Mouse (Mus musculus): ENCODE results near the gene Ankrd23. TPM values are rescaled to one million over a fixed set of nuclear protein-coding genes. Genes with fewer than 3 reads are reported as not detected.

Ankrd23 gene
- polyA plus RNA-seq, 1 experiment from 2014 or later = 13.6 TPM

DNA sequence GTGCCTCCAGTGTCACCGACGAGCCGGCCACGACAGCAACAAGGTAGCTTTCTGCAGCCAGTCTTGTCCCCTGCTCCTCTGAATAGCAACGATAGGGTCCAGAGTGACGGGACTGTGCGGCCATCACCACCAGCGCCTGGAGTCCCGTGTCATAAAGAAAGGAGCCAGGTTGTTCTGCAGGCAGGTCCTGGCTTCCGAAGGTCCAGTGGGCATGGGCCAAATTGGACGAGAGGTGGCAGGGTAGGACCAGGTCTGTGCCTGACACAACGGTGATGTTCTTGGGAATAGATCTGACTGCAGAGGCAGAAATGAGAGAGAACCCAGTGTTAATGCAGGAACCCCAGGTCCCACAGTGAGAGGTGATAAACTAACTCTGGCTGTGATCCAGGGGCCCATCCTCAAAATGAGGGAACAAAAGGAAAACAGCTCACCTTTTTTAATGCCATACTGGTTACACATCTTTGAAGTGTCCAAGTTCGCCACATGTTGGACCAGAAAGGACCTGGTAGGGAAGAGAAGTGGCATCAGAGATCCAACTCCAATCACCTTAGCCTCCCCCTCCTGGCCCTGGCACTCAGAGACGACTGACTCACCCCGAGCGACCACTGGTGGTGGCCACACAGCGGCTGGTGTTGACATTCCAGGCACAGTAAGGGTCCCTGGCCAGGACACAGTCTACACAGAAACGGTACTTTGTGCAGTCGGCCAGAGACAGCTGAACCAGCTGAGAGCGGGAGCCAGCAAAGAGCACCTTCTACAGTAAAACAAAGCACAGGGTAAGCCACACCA lies 13.6 kb upstream of the Ankrd23 start:
- H3K9me3 ChIP-seq (replicated peaks; ENCODE audit: control insufficient read depth, low read length) = no peaks in the 10 kb centered on the region
- no peaks in the 10 kb centered on the region for H3K27me3 ChIP-seq (ENCODE audit: control insufficient read depth, insufficient read depth, low read length)
- no peak for ATAC-seq (replicated peaks; ENCODE audit: insufficient number of reproducible peaks, low FRiP score, low TSS enrichment)
- peaks cover 59% of the 10 kb centered on the region for H3K36me3 ChIP-seq (ENCODE audit: control insufficient read depth, insufficient read depth, low read length)
- 74% methylated on average over 20 of the region's 20 CpGs for WGBS (ENCODE audit: insufficient replicate concordance)
- H3K9ac ChIP-seq (ENCODE audit: low read depth, low read length) = no peak overlapping the region
- no peak overlapping the region for H3K27ac ChIP-seq (ENCODE audit: low read depth, low read length)
- peaks cover 30% of the 10 kb centered on the region for H3K4me1 ChIP-seq (ENCODE audit: control insufficient read depth, insufficient read depth, low read length)
- no peak overlapping the region for H3K4me2 ChIP-seq
- H3K4me3 ChIP-seq (ENCODE audit: low read depth, low read length) = no peak overlapping the region

DNA sequence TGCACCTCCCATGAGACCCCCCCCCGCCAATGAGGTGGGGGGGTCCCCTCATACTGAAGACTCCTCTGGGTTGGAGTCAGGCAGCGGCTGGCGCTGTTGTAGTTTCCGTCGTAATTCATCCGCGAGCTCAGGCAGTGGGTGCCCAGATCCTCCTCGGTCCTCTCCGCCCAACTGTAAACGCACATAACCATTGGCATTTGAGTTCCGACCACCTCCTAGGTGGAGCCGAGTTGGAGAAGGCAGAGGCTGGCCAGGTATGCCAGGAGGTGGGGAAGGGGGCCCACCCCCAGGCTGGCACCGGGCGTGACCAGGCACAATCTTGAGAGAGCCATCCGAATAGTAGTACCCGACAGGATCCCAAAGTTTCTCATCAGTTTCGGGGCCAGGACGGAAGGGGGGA lies 12.8 kb upstream of the Ankrd23 start:
- Histone ChIP-seq H3K9me3 (replicated peaks; ENCODE audit: control insufficient read depth, low read length) (no peaks in the 10 kb centered on the region), H3K4me3 (ENCODE audit: low read depth, low read length) (no peak overlapping the region), H3K4me1 (ENCODE audit: control insufficient read depth, insufficient read depth, low read length) (peaks cover 24% of the 10 kb centered on the region), H3K27me3 (ENCODE audit: control insufficient read depth, insufficient read depth, low read length) (no peaks in the 10 kb centered on the region), H3K36me3 (ENCODE audit: control insufficient read depth, insufficient read depth, low read length) (peaks cover 53% of the 10 kb centered on the region), H3K4me2 (no peak overlapping the region), H3K27ac (ENCODE audit: low read depth, low read length) (no peak overlapping the region), H3K9ac (ENCODE audit: low read depth, low read length) (no peak overlapping the region)
- no peak for ATAC-seq (replicated peaks; ENCODE audit: insufficient number of reproducible peaks, low FRiP score, low TSS enrichment)
- 81% methylated on average over 18 of the region's 18 CpGs for WGBS (ENCODE audit: insufficient replicate concordance)

DNA sequence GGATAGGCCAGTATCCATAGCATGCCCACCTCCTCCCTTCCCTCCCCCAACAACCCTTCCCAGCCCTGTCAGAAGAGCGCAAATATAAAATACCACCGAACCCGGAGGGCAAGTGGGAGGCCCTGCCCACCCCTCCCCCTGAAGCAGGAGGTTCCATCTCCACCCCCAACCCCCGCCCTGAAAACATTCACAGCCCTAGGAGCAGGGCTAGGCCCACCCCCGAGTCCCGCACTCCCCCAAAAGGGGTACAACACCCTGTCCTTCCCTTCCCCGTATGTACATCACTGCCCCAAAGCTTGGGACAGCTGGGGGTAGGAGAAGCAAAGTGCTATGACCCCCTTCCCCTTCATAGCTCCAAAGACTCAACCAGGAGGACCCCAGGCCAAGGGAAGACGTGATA lies 12.1 kb upstream of the Ankrd23 start:
- Histone ChIP-seq H3K9me3 (replicated peaks; ENCODE audit: control insufficient read depth, low read length) (no peaks in the 10 kb centered on the region), H3K4me1 (ENCODE audit: control insufficient read depth, insufficient read depth, low read length) (peaks cover 21% of the 10 kb centered on the region), H3K4me2 (no peak overlapping the region), H3K36me3 (ENCODE audit: control insufficient read depth, insufficient read depth, low read length) (peaks cover 48% of the 10 kb centered on the region), H3K27ac (ENCODE audit: low read depth, low read length) (no peak overlapping the region), H3K4me3 (ENCODE audit: low read depth, low read length) (no peak overlapping the region), H3K27me3 (ENCODE audit: control insufficient read depth, insufficient read depth, low read length) (no peaks in the 10 kb centered on the region), H3K9ac (ENCODE audit: low read depth, low read length) (no peak overlapping the region)
- no peak for ATAC-seq (replicated peaks; ENCODE audit: insufficient number of reproducible peaks, low FRiP score, low TSS enrichment)
- WGBS (ENCODE audit: insufficient replicate concordance) = 56% methylated on average over 8 of the region's 8 CpGs

DNA sequence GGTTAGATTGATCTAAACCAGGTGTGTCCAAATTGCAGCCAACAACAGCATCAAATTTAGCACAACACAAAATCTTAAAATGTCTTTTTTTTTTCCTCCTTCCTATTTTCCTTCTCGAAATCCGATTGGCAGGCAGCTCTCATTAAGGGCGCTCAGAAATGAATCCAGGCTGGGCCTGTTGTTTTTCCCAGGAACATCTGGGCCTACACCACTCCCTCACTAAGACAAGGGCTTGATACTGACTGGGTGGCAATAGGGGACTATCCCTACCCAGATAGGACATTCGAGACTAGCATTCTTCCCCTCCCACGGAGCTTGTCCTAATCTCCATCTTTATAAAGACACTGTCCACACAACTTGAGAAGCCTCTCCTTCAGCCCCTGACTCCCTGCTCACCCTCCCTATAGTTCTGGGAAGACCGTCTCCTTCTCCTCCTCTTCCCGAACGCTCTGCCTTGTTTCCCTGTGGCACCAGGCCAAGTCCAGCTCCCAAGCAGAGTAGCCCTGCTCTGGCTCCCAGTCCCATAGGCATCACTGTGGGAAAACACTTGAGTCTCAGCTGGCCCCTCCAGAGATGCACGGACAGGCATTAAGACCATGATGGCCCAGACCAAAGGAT lies 11.4 kb upstream of the Ankrd23 start:
- Histone ChIP-seq H3K4me3 (ENCODE audit: low read depth, low read length) (no peak overlapping the region), H3K27ac (ENCODE audit: low read depth, low read length) (0 out of 2 replicates have a peak overlapping the region, but pooled peaks have one; percentile 35), H3K27me3 (ENCODE audit: control insufficient read depth, insufficient read depth, low read length) (no peaks in the 10 kb centered on the region), H3K36me3 (ENCODE audit: control insufficient read depth, insufficient read depth, low read length) (peaks cover 41% of the 10 kb centered on the region), H3K9me3 (replicated peaks; ENCODE audit: control insufficient read depth, low read length) (no peaks in the 10 kb centered on the region), H3K9ac (ENCODE audit: low read depth, low read length) (0 out of 2 replicates have a peak overlapping the region, but pooled peaks have one; percentile 0), H3K4me1 (ENCODE audit: control insufficient read depth, insufficient read depth, low read length) (peaks cover 21% of the 10 kb centered on the region), H3K4me2 (no peak overlapping the region; the same call in 1 of the 2 replicates)
- 36% methylated on average over 9 of the region's 9 CpGs for WGBS (ENCODE audit: insufficient replicate concordance)
- ATAC-seq (replicated peaks; ENCODE audit: insufficient number of reproducible peaks, low FRiP score, low TSS enrichment) = no peak

DNA sequence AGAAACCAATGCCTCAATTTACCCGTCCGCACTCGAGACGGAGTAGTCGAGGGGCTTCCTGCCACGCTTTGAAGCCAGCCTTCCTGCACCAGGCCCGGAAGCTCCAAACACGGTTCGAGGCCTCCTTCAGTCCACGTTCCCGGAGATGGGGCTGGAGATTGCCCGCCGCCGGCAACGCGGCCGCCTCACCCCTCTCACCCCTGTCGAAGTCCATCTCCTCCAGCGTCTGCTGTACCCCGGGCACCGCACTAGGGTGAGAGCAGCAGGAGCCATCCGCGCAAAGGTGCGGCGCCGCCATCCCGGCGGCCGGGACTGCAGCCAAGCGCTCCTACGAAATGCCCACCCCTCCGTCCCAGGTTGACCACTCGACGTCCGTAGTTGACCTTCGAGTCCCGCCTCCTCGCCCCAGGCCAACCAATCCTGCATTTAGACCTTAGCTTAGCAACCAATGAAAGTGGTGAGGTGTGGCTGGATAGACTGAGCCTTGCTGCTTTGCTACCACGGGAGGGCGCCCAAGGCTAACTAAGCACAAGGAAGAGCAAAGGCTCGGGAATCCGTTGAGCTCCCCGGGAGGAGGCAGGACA lies 10.3 kb upstream of the Ankrd23 start, which contains the start of gene Ankrd39:
Gene Ankrd39 (minus strand): TSS at position 558 of the 584 bp plus-strand sequence.
- H3K27me3 ChIP-seq (ENCODE audit: control insufficient read depth, insufficient read depth, low read length) = no peaks in the 10 kb centered on the region
- peaks cover 31% of the 10 kb centered on the region for H3K36me3 ChIP-seq (ENCODE audit: control insufficient read depth, insufficient read depth, low read length)
- H3K4me3 ChIP-seq (ENCODE audit: low read depth, low read length) = peak within 1 kb of the TSS; percentile 66
- peaks cover 25% of the 10 kb centered on the region for H3K4me1 ChIP-seq (ENCODE audit: control insufficient read depth, insufficient read depth, low read length)
- peak within 1 kb of the TSS; percentile 67 for H3K4me2 ChIP-seq
- peak within 1 kb of the TSS; percentile 77 for H3K9ac ChIP-seq (ENCODE audit: low read depth, low read length)
- peak; percentile 97 for ATAC-seq (replicated peaks; ENCODE audit: insufficient number of reproducible peaks, low FRiP score, low TSS enrichment)
- under 1% methylated on average over 43 of the region's 43 CpGs for WGBS (ENCODE audit: insufficient replicate concordance)
- H3K27ac ChIP-seq (ENCODE audit: low read depth, low read length) = 0 out of 2 replicates have a peak within 1 kb of the TSS, but pooled peaks have one; percentile 35
- no peaks in the 10 kb centered on the region for H3K9me3 ChIP-seq (replicated peaks; ENCODE audit: control insufficient read depth, low read length)

DNA sequence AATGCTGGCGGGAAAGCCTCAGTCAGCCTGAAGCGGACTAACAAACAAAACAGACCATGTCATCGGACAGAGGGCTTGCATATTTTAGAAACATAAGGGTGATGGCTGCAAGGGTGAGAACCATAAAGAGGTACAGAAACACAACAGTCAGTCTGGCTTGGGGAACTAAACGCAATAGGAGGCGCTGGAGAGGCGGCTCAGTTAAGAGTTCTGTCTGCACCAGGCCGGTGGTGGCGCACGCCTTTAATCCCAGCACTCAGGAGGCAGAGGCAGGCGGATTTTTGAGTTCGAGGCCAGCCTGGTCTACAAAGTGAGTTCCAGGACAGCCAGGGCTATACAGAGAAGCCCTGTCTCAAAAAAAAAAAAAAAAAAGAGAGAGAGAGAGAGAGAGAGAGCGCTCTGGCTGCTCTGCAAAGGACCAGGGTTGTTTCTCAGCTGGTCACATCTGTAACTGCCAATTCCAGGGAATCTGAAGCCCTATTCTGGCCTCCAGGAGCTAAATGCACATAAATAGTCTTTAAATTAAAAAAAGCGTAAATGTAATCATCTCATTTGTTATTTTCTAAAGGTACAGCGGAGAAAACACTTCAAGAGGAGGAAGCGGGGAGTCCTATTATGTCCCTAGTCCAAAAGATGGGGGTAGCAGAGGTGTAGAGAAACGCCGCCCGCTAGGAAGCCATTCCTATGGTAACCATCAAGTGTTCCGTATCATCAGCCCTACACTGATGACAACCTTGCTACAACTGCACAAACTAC lies 9.3 kb upstream of the Ankrd23 start:
- peak overlapping the region; percentile 67 for H3K4me2 ChIP-seq
- H3K4me1 ChIP-seq (ENCODE audit: control insufficient read depth, insufficient read depth, low read length) = peaks cover 25% of the 10 kb centered on the region
- H3K4me3 ChIP-seq (ENCODE audit: low read depth, low read length) = peak overlapping the region; percentile 66
- H3K36me3 ChIP-seq (ENCODE audit: control insufficient read depth, insufficient read depth, low read length) = peaks cover 29% of the 10 kb centered on the region
- ATAC-seq (replicated peaks; ENCODE audit: insufficient number of reproducible peaks, low FRiP score, low TSS enrichment) = no peak
- 62% methylated on average over 19 of the region's 19 CpGs for WGBS (ENCODE audit: insufficient replicate concordance)
- H3K9ac ChIP-seq (ENCODE audit: low read depth, low read length) = peak overlapping the region; percentile 77
- H3K9me3 ChIP-seq (replicated peaks; ENCODE audit: control insufficient read depth, low read length) = no peaks in the 10 kb centered on the region
- no peak overlapping the region for H3K27ac ChIP-seq (ENCODE audit: low read depth, low read length)
- no peaks in the 10 kb centered on the region for H3K27me3 ChIP-seq (ENCODE audit: control insufficient read depth, insufficient read depth, low read length)

DNA sequence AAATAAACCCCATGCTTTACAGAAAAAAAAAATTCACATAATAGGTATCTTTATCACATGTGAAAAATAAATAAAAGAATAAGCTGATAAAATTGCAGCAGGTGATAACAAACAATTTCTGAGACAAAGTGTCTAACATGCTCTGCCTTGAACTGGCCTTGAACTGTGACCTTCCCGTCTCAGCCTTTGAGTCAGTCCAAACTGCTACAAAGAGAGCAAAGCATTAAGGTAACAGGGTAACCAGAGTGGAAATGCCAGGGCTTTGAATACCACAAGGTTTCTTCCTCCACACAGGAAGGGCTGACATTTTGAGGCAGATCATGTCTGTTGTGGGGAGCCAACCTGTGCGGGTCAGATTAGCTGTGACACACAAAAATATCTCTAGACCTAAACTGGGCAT lies 8.7 kb upstream of the Ankrd23 start:
- no peaks in the 10 kb centered on the region for H3K9me3 ChIP-seq (replicated peaks; ENCODE audit: control insufficient read depth, low read length)
- ATAC-seq (replicated peaks; ENCODE audit: insufficient number of reproducible peaks, low FRiP score, low TSS enrichment) = no peak
- 61% methylated on average over 2 of the region's 2 CpGs for WGBS (ENCODE audit: insufficient replicate concordance)
- no peaks in the 10 kb centered on the region for H3K27me3 ChIP-seq (ENCODE audit: control insufficient read depth, insufficient read depth, low read length)
- no peak overlapping the region for H3K4me3 ChIP-seq (ENCODE audit: low read depth, low read length)
- no peak overlapping the region for H3K9ac ChIP-seq (ENCODE audit: low read depth, low read length)
- H3K4me1 ChIP-seq (ENCODE audit: control insufficient read depth, insufficient read depth, low read length) = peaks cover 25% of the 10 kb centered on the region
- no peak overlapping the region for H3K27ac ChIP-seq (ENCODE audit: low read depth, low read length)
- peaks cover 27% of the 10 kb centered on the region for H3K36me3 ChIP-seq (ENCODE audit: control insufficient read depth, insufficient read depth, low read length)
- no peak overlapping the region for H3K4me2 ChIP-seq

DNA sequence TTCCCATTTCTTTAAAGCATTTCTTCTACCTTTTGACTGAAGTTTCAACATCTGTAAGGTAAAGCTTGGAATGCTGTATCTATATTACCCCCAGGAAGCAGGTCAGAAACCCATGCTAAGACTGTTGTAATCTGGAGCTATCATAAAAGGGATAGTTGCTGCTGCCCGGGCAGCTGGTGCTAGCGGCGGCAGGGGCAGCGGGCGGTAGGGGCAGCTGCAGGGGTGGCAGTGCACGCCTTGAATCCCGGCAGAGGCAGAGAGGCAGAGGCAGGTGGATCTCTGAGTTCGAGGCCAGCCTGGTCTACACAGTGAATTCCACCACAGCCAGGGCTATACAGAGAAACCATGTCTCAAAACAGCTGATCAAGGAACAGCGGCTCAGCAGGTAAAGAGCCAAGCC lies 6.2 kb upstream of the Ankrd23 start:
- H3K9ac ChIP-seq (ENCODE audit: low read depth, low read length) = no peak overlapping the region
- no peak overlapping the region for H3K27ac ChIP-seq (ENCODE audit: low read depth, low read length)
- H3K27me3 ChIP-seq (ENCODE audit: control insufficient read depth, insufficient read depth, low read length) = no peaks in the 10 kb centered on the region
- H3K4me1 ChIP-seq (ENCODE audit: control insufficient read depth, insufficient read depth, low read length) = peaks cover 22% of the 10 kb centered on the region
- no peak for ATAC-seq (replicated peaks; ENCODE audit: insufficient number of reproducible peaks, low FRiP score, low TSS enrichment)
- H3K4me3 ChIP-seq (ENCODE audit: low read depth, low read length) = no peak overlapping the region
- peaks cover 12% of the 10 kb centered on the region for H3K36me3 ChIP-seq (ENCODE audit: control insufficient read depth, insufficient read depth, low read length)
- no peaks in the 10 kb centered on the region for H3K9me3 ChIP-seq (replicated peaks; ENCODE audit: control insufficient read depth, low read length)
- WGBS (ENCODE audit: insufficient replicate concordance) = 84% methylated on average over 9 of the region's 9 CpGs
- no peak overlapping the region for H3K4me2 ChIP-seq

Measured in heart, embryonic 11.5 days (tissue).